Mouse (Mus musculus) left cerebral cortex, postnatal 4 days (tissue): ENCODE measurements at regions not wholly inside any gene's neighbourhood (a gene's known extent, or its start where the extent isn't known, plus 50 kb on each side); places are given as distances from the start of the nearest gene placed in this dataset.
A peak's percentile ranks its signal among the peaks of the same experiment; 100 is the strongest.

Experiments used
- DNase-seq: peaks from one replicate; pipeline ENCODE4 v3.0.0-alpha.2; 2022
- intact Hi-C: fragments of 180-260 bp; cut with DNase I; formaldehyde crosslinking; loops from one replicate; pipeline ENCODE4 v1.15.1; 2025

GRCm38 (mm10) chr9:47909051-47909450, 252.8 kb upstream of the Nxpe4 start:
- intact Hi-C loops: no loop called here
- DNase-seq: no peak

DNA sequence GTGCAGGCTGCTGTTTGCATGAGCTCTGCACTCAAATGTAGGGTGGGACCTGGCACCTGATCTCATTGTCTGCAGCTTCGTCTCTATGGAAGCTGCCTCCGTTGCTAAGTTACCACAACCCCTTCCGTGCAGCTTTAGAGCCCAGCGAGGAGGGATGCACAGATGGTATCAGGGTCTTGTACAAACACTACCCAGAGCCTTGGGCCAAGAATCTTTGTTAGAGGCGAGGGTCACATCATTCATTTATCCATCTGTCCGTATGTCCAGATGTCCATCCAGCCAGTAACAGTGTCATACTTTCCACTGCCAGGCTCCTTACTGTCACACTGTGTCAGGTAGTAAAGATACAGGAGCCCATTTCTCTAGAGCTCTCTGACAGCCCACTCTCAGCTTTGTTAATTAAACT, 251.3 kb upstream of the Nxpe4 start:
- intact Hi-C loops: no loop called here
- peak; percentile 79 for DNase-seq

GRCm38 (mm10) chr9:47912823-47913222, 249.0 kb upstream of the Nxpe4 start:
- intact Hi-C loops: no loop called here

GRCm38 (mm10) chr9:47935299-47935698, 226.5 kb upstream of the Nxpe4 start:
- peak; percentile 16 for DNase-seq
- intact Hi-C loops: no loop called here

More at GRCm38 (mm10) chr9:47912823-47913222, 249.0 kb upstream of the Nxpe4 start:
- no peak for DNase-seq

DNA sequence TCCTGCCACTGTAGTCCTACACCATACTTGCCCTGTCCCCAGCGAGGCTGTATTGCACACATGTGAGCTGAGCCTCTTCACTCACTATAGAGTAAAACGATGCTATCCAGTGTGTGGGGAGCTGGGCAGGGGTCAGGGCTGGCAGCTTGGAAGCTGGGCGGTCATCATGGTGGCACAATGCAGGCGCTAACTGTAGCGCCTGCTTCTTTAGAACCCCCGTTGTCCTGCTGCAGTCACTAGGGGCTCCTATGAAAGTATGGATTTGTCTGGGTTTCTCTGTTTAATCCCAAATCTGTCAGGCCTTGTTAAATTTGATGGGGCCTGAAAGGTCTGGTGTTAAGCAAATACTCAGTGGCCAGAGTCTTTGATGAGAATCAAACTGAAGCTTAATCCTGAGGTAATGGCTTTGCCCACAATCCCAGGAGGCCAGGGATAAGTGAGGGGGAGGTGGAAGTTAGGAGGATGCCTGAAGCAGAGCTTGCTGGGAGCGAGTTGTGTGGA, 225.8 kb upstream of the Nxpe4 start:
- intact Hi-C loops: no loop called here
- no peak for DNase-seq

DNA sequence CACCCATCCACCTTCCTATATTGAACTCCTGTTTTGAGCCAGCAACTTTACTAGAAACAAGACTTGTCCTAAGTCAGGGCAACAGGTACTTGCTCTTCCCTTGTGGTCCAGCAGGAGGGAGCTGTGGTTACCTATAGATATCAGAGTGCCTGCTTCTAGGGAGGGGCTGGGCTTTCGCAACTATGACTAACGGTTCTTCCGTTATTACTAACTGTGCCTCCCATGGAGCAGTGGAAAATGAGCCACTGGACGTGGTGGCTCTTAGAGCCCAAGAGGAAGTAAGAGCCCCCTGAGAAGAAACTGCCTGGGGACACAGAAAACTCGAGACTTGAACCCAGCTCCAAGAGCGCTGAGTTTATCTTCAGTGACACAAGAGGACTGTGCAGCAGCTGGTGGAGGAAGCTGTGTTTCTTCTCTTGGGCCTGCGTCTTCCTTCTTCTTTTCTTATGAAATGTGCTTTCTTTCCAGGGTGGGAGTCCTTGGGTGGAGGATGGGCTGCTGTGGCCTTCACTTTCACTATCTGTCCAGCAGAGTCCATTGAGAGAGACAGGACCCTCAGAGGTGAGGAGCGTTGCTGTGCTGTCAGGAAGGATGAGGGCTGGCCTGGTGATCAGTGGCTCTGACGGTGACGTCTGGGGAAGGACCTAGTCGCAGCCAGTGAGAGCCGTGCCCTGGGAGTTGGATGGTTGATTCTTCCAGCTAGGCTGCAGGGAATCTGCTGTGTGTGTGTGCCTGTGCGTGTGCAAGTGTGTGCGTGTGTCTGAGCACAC, 222.7 kb upstream of the Nxpe4 start:
- intact Hi-C loops: no loop called here
- DNase-seq: no peak

GRCm38 (mm10) chr9:47942761-47943583, 218.9 kb upstream of the Nxpe4 start:
- intact Hi-C loops: no loop called here
- peak; percentile 28 for DNase-seq

DNA sequence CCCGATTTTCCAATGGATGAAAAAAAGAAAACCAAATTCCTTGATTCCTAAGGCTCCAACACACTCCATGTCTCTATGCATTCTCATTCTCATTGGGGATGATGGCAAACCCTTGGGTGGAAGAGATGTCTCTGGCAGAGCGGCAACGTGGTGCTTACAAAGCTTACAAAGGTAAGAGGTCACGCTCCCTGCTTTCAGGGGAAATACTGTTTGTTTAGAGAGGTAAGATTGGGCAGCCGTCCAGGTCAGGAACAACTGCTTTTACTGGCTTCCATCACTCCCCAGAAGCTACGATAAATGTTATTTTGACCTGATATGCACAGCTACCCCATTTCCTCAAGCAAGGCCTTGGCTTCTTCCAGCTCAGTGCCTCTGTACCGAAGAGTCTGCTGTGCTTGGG, 215.6 kb upstream of the Nxpe4 start:
- DNase-seq: no peak
- intact Hi-C loops: no loop called here

DNA sequence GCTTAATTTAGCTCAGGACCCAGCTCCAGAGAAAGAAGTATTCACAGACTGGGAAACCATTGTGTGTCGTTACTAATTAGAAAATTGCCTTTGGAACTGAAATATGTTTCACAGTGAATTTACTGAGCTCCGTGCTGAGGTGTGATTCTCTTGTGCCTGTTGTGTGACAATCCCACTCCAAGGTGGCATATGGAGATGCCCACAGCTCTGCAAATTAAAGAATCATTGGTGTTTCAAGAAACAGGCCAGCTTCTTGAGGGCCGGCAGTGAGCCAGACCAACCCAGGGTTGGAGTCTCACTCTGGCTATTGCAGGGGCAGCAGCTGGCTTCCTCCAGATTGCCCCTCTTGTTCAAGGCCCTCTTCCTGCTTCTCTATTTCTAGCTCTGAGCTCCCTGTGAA, 203.9 kb upstream of the Nxpe4 start:
- no peak for DNase-seq
- intact Hi-C loops: no loop called here

DNA sequence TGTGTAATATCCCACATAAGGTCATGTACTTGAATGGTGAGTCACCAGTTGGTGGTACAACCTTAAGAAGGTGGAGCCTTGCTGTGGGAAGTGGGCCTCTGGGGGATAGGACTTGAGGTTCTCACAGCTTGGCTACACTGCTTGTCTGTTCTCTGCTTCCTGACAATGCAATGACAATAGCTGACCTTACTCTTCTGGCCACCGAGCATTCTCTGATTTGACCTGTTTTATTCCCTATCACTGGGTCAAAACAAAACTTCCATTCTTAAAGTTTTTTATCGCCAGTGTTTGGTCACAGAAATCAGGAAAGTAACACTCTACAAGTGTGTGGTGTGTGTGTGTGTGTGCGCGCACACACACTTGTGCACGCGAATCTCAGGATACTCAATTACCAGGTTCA, 203.0 kb upstream of the Nxpe4 start:
- intact Hi-C loops: no loop called here
- no peak for DNase-seq

- no peak for DNase-seq
- intact Hi-C loops: no loop called here
Measured at GRCm38 (mm10) chr9:47961176-47961575, 200.6 kb upstream of the Nxpe4 start.

DNA sequence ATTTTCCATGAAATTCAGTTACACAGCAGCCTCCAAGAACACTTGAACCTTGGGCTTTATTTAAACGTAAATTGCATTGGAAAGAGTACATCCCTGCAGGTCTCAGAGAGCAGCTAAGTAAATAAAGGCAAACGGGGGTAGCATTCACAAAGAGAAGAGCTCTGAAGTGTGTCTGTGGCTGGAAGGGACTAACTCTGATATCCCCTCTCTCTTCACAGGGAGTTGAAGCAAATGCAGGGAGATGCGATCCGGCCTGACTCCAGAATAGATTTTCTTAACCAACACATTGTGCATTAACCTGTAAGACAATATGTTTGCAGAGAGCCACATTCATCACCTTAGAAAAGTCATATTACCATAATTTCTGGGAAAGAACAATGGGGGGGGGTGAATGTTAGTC, 199.7 kb upstream of the Nxpe4 start:
- intact Hi-C loops: no loop called here
- DNase-seq: no peak

GRCm38 (mm10) chr9:47962589-47962988, 199.2 kb upstream of the Nxpe4 start:
- DNase-seq: no peak
- intact Hi-C loops: no loop called here

DNA sequence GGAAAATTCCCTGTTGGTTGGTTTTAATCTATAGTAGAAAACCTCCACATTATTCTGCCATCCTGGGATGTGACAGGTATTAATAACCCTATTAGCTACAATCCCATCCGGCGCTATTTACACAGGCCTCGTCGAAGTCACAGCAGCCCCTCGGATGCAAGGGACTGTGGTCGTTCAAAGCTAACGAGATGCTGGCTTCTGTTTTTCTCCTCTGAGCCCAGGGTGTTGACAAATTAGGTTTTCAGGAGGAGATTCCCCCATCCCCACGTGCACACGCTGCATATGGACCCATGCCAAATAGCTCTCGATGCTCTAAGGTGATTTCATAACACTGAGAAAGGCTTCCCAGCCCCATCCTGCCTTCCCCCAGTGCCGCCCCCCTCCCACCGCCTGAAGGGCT, 188.7 kb upstream of the Nxpe4 start:
- intact Hi-C loops: no loop called here
- no peak for DNase-seq

GRCm38 (mm10) chr9:47985356-47986111, 176.3 kb upstream of the Nxpe4 start:
- peak; percentile 62 for DNase-seq
- intact Hi-C loops: no loop called here

GRCm38 (mm10) chr9:47987266-47987665, 174.6 kb upstream of the Nxpe4 start:
- DNase-seq: peak; percentile 53
- intact Hi-C loops: no loop called here

DNA sequence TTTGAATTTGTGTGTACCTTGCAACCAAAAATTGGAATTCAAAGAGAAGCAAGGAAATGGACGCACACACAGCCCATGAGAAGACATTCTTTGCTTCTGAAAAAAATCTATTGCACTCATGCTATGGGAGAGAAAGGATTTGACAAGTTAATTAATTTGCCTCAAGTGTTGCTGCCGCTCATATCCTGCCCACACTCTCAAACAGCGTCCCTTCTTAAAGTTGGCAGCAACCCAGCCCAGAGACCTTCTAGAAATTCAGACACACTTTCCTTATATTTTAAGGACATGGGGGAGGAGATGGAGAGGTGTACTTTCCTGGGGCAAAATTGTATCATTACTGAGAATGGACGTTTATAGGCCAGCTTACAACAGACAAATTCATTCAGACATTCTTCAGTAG, 167.2 kb upstream of the Nxpe4 start:
- intact Hi-C loops: no loop called here

GRCm38 (mm10) chr9:47999632-48000031, 162.2 kb upstream of the Nxpe4 start:
- DNase-seq: no peak
- intact Hi-C loops: loop anchor here (10.0 kb wide), 1 partner anchor 125 kb away; no protein-coding TSS in a partner anchor

More for the DNA sequence above, 167.2 kb upstream of the Nxpe4 start:
- no peak for DNase-seq

DNA sequence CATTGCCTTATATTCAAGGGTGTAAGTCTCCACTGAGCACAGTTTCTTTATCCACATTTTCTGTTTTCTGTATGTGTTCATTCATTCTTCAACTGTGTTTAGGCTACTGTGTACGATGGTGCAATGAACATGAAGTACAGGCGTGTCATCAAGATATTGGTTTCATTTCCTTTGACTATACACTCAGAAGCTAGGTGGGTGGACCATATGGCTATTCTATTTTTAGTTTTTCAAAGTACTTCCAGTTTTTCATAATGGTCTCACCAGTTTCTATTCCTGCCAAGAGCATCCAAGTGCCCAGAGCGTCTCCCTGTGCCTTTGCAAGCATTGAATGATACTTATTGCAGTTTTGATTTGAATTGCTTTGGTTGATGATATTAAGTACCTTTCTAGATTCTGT, 132.8 kb upstream of the Nxpe4 start:
- intact Hi-C loops: no loop called here
- DNase-seq: no peak

DNA sequence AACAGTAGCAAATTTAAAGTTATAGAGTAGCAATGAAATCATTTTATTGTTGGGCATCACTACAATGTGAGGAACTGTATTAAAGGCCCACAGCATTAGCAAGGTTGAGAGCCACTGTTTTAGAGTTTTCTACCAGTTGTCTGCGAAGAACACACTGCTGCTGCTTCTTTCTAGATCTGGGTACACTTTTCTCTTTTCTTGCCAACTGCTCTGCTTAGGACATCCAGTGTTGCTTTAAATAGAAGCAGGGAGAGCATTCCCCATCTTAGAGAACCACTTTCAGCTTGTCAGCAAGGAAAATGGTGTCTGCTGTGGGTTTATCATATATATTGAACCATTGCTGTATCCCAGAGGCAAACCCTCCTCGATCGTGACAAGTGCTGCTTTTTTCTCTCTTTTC, 131.0 kb upstream of the Nxpe4 start:
- DNase-seq: no peak
- intact Hi-C loops: no loop called here

DNA sequence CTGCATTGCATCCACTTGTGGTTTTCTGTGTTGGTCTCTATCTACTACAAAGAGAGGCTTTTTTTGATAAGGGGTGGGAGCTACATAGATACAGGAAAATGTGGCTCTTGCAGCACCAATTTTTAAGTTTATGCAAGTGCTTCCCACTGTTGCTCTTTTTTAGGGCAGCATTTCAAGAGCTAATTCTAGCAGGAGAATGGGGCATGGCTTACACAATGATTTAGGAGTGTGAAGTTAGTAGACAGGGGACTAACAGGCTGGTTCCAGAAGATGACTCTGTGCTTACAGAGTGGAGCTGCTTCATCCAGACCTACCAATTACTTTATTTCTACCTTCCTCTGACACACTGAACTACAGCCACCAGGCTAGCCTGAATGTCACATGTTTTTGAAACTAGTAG, 125.9 kb upstream of the Nxpe4 start:
- intact Hi-C loops: no loop called here
- no peak for DNase-seq
